Mouse (Mus musculus) layer of hippocampus, postnatal 25 days (tissue): ENCODE data around the gene Tead2. TPM values are rescaled to one million over a fixed set of nuclear protein-coding genes. Genes with fewer than 3 reads are reported as not detected.
"Not testable (repeated sequence)": the region's sequence is repeated elsewhere in the genome, so short reads cannot be mapped to it uniquely, and the experiment has no call there.

Source experiments
- DNase-seq, 2 experiments: peaks; one replicate each; pipeline ENCODE4 v3.0.0; 2022; ENCODE audit warnings: mixed read lengths in 2 of 2, low spot score in 1 of 2; ENCODE audit errors: extremely low spot score in 1 of 2
- microRNA-seq, 2 experiments: library from miRNA; unstranded; fragments of <30 nt; microRNA quantifications; one replicate each; pipeline ENCODE4 v1.2.0; 2021
- total RNA-seq, 2 experiments: library from RNA; stranded (reverse); gene quantifications; 2 replicates each; pipeline ENCODE4 v1.2.3; 2021

Tead2 gene
- total RNA-seq, 2 experiments from 2014 or later = 4.7 to 5.5 TPM

- DNase-seq = no peak
Observed at GRCm38 (mm10) chr7:45241389-45241749, 25.8 kb downstream of the Tead2 start.

GRCm38 (mm10) chr7:45247666-45248065, 32.1 kb downstream of the Tead2 start:
- no peak for DNase-seq

- no peak for DNase-seq
Observed at GRCm38 (mm10) chr7:45253806-45254205, 38.3 kb downstream of the Tead2 start.

GRCm38 (mm10) chr7:45255822-45256221, 40.3 kb downstream of the Tead2 start:
- not testable (repeated sequence) for DNase-seq

- DNase-seq = no peak
Observed at GRCm38 (mm10) chr7:45257063-45257840, 41.7 kb downstream of the Tead2 start.

- DNase-seq = no peak
Observed at GRCm38 (mm10) chr7:45259281-45259680, 43.7 kb downstream of the Tead2 start.

- no peak for DNase-seq
Observed at GRCm38 (mm10) chr7:45262266-45262665, 46.7 kb downstream of the Tead2 start.

- no peak for DNase-seq
Observed at GRCm38 (mm10) chr7:45263006-45263607, 47.6 kb downstream of the Tead2 start.

GRCm38 (mm10) chr7:45264348-45264747, 48.8 kb downstream of the Tead2 start:
- no peak for DNase-seq

- DNase-seq = no peak
Observed at GRCm38 (mm10) chr7:45265518-45265917, 50.0 kb downstream of the Tead2 start.

GRCm38 (mm10) chr7:45272786-45273412, 57.3 kb downstream of the Tead2 start:
- no peak for DNase-seq

GRCm38 (mm10) chr7:45273672-45274071, 58.1 kb downstream of the Tead2 start:
- DNase-seq = no peak

GRCm38 (mm10) chr7:45277136-45277760, 61.7 kb downstream of the Tead2 start, which contains the start of gene Slc6a21:
Slc6a21 (plus strand) TSS chr7:45277513.
- DNase-seq = peak; percentile 66 to 77

Small RNA genes lying within 50 kb of the gene (microRNA-seq; reads per million reads assigned to microRNA genes)
- 3.2 to 4.2 reads per million in 2 experiments for gene Mir7055

Other genes starting within 250 kb of the Tead2 start
- 100 to 1,000 TPM; 117 to 128 TPM for gene Cpt1c, start 240.9 kb upstream of the Tead2 start, total RNA-seq
- 100 to 1,000 TPM; 161 to 174 TPM for gene Prmt1, start 229.2 kb upstream of the Tead2 start, total RNA-seq
- gene Irf3, start 218.1 kb upstream of the Tead2 start, total RNA-seq = 10 to 100 TPM; 39.5 to 40.1 TPM
- gene Bcl2l12, start 217.0 kb upstream of the Tead2 start, total RNA-seq = 1 to 10 TPM; 1.9 to 3.4 TPM
- 100 to 1,000 TPM; 151 to 156 TPM for gene Scaf1, start 199.4 kb upstream of the Tead2 start, total RNA-seq
- gene Rras, start 197.8 kb upstream of the Tead2 start, total RNA-seq = 10 to 100 TPM; 11.7 to 12.3 TPM
- 10 to 100 TPM; 67.9 to 81.7 TPM for gene Prr12, start 162.9 kb upstream of the Tead2 start, total RNA-seq
- gene Nosip, start 153.3 kb upstream of the Tead2 start, total RNA-seq = 10 to 100 TPM; 49.8 to 59.4 TPM
- gene Prrg2, start 153.1 kb upstream of the Tead2 start, total RNA-seq = 1 to 10 TPM; 5.6 to 6.6 TPM
- gene Rcn3, start 123.5 kb upstream of the Tead2 start, total RNA-seq = 1 to 10 TPM; 9.6 to 9.7 TPM
- gene Fcgrt, start 111.9 kb upstream of the Tead2 start, total RNA-seq = 10 to 100 TPM; 18.1 to 21.0 TPM
- 100 to 1,000 TPM; 418 to 465 TPM for gene Rps11, start 91.3 kb upstream of the Tead2 start, total RNA-seq
- 100 to 1,000 TPM; 765 to 826 TPM for gene Rpl13a, start 87.0 kb upstream of the Tead2 start, total RNA-seq
- not detected for gene Gm45713, start 79.5 kb upstream of the Tead2 start, total RNA-seq
- 1 to 10 TPM; 4.5 to 8.2 TPM for gene Flt3l, start 79.3 kb upstream of the Tead2 start, total RNA-seq
- gene Pih1d1, start 61.5 kb upstream of the Tead2 start, total RNA-seq = 10 to 100 TPM; 43.2 to 47.0 TPM
- gene Aldh16a1, start 61.2 kb upstream of the Tead2 start, total RNA-seq = 10 to 100 TPM; 10.9 to 13.6 TPM
- 1,000 to 10,000 TPM; 1,494 to 1,551 TPM for gene Slc17a7, start 51.8 kb upstream of the Tead2 start, total RNA-seq
- gene Gfy, start 36.2 kb upstream of the Tead2 start, total RNA-seq = under 1 TPM in 1 of 2 experiments, not detected in 1; 0.26 TPM
- not detected for gene Pth2, start 34.8 kb upstream of the Tead2 start, total RNA-seq
- gene Ccdc155, start 10.9 kb upstream of the Tead2 start, total RNA-seq = 1 to 10 TPM; 2.4 to 2.9 TPM
- 1 to 10 TPM; 1.2 to 2.4 TPM for gene Dkkl1, start 3.6 kb upstream of the Tead2 start, total RNA-seq
- gene Cd37, start 23.4 kb downstream of the Tead2 start, total RNA-seq = 1 to 10 TPM; 3.1 to 5.7 TPM
- 1 to 10 TPM; 1.6 to 2.2 TPM for gene Slc6a16, start 25.3 kb downstream of the Tead2 start, total RNA-seq
- not detected for gene Slc6a21, start 61.8 kb downstream of the Tead2 start, total RNA-seq
- gene Trpm4, start 118.0 kb downstream of the Tead2 start, total RNA-seq = 10 to 100 TPM; 14.1 to 18.5 TPM
- gene Hrc, start 119.5 kb downstream of the Tead2 start, total RNA-seq = under 1 TPM in 1 of 2 experiments, not detected in 1; 0.17 TPM
- gene Ppfia3, start 151.3 kb downstream of the Tead2 start, total RNA-seq = 100 to 1,000 TPM; 129 to 134 TPM
- gene Lin7b, start 154.8 kb downstream of the Tead2 start, total RNA-seq = 100 to 1,000 TPM; 151 to 155 TPM
- gene Snrnp70, start 180.0 kb downstream of the Tead2 start, total RNA-seq = 100 to 1,000 TPM; 288 to 443 TPM
- not detected for gene Kcna7, start 189.9 kb downstream of the Tead2 start, total RNA-seq
- under 1 TPM in 1 of 2 experiments, not detected in 1; 0.22 TPM for gene Ntf5, start 197.9 kb downstream of the Tead2 start, total RNA-seq
- under 1 TPM in 1 of 2 experiments, not detected in 1; 0.57 TPM for gene Lhb, start 205.1 kb downstream of the Tead2 start, total RNA-seq
- 10 to 100 TPM; 13.9 to 16.5 TPM for gene Gys1, start 219.1 kb downstream of the Tead2 start, total RNA-seq
- gene Ruvbl2, start 222.3 kb downstream of the Tead2 start, total RNA-seq = 10 to 100 TPM; 34.3 to 40.6 TPM
- gene Ftl1, start 244.1 kb downstream of the Tead2 start, total RNA-seq = 100 to 1,000 TPM; 204 to 228 TPM